Mouse (Mus musculus) monocyte, adult 2 months (primary cell): Measurements from ENCODE around the gene Mpst.

Experiments used
- DNase-seq, 2 experiments: peaks; one replicate each; pipeline ENCODE4 v3.0.0; 2022; ENCODE audit warnings: low spot score in 2 of 2, low read depth in 1 of 2

Mpst gene

DNA sequence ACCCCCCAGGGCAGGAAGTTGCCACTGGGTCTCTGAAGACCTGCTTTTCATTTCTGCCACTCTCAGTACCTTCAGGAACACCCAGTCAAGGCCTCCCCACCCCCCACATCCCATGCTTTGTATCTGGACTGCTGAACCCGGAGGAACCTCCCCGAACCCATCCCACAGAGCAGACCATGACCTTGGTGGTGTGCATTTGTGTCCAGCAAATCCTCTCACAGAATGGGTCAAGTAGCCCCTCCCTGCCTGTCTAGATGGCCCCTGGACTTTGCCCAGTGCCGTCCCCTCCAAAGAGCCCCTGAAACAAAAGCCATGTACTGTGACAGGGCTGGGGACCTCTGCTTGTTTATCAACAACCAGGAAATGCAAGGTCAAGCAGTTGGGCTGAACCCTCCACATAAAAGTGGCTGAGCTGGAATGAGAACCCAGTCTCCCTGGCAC lies 2.9 kb upstream of the Mpst start:
- no peak for DNase-seq

DNA sequence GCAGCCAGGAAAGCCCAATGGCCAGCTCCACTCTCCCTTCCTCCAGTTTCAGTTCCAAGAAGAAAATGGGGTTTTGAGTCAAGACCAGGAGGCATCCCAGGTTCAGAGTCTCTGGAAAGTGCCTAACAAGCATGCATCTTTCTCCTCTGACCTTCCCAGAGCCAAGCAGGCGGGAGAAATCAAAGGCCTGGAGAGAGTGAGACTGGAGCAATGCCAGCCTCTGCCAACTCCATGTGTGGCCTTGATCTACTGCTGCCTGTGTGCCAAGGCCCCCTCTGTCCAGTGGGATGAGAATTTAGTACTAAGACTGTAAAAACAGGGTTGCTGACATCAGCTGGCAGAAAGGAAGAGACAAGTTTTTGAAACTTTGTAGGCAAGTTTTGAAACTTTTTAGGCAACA lies 2.3 kb upstream of the Mpst start:
- DNase-seq: no peak

DNA sequence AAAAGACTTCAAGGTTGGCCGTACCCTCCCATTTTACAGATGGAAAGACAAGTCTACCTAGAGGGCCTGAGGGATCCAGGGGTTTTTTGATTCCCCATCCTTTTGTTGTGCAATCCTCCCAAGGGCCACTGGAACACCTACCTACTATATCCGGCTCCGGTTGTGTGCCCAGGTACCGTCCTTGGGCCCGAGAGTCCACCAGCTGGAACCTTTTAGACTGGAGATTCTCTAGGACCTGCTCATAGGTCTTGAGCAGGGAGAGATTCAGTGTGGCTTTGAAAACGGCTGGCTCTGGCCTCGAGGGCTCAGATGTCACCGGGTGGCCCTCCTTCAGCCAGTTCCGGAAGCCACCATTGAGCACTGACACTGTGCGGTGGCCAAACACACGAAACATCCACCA lies 1.1 kb upstream of the Mpst start:
- DNase-seq: no peak

DNA sequence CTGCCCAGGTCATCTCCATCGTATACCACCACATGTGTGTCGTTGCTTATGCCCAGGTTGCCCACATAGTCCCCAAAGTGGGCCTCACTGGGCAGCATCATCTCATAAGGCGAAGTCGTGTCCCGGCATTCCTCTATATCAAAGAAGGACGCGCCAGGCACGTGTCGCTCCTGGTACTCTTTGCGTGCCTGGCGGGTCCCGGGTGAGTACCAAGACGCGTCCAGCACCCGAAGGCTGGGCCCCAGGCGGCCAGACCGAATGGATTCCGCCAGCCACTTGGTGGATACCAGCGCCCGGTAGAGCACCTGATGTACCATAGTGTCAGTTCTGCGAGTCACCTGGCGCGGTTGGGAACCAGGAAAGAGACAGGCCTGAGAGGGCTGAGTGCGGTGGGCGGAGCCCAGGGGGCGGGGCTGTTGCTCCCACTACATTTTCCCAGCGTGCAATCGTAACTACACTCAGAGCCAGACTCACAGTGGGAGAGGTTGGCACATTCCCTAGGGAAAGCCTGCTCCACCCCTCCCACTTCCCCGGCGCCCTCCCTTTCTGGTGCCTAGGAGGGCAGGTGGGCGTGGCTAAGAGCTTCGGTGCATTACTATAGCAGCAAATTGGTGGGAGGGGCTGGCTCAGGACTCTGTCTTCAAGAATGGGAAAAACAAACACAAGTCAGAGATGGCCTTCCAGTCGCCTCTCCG lies 552 bp upstream of the Mpst start, which contains the start of gene Tst:
Gene Tst (minus strand): TSS at position 391 of the 695 bp plus-strand sequence.
- peak in 1 of 2 experiments; percentile 40 for DNase-seq

DNA sequence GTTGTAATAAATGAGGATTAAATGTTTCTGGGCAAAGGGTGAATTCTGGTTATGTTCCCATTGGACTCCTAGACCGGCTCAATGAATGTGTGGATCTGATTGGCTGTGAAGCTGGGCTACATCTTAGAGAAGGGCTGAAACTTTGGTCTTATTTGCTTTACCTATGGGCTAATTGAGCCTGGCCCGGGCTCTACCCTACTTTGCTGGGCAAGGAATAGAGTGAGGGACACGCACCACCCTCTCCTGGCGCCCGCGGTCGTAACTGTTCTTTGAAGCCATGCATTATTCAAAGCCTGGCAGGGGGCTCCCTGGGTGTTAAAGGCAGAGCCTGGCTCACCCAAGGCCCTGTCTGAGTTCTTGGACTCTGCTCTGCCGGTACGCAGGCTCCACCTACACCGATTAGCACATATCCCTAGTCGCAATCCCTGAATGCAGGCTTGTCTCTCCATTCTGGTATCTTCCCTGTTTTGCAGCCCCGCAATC lies 3.4 kb downstream of the Mpst start:
- DNase-seq: no peak

DNA sequence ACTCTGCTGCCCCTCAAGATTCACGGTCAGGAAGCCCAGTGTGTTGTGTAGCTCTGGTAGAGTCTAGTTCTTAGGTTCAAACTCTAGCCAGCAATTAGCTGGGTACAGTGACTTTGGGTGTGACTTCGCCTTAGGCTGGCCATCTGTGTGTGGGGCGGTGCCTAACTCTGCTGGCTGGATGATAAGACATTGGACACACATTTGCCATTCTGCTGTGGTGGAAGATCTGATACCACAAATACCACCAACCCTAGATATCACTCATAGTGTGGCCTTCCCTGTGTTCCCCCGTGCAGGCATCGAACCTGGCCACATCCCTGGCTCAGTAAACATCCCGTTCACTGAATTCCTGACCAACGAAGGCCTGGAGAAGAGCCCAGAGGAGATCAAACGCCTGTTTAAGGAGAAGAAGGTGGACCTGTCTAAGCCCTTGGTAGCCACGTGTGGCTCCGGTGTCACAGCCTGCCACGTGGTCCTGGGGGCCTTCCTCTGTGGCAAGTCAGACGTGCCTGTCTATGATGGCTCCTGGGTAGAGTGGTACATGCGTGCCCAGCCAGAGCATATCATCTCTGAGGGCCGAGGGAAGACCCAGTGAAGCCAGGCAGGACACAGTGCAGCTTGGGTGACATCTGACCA lies 7.0 kb downstream of the Mpst start:
- no peak for DNase-seq

DNA sequence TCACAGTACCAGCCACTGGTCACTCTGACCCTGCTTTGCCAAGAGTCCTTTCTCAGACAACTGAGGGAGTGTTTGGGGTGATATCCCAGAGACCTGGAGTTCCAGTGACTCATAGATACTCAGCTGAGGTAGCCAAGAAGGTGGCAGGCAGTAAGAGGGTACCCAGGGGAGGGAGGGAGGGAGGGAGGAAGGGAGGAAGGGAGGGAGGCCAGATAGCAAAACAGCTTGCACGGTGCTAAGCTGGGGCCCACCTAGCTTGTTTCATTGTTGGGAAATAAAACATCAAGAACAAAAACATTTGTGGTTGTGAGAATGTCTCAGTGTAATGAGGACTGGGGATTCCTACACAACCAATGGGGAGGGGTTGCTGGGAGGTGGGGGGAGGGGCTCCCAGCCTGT lies 7.5 kb downstream of the Mpst start:
- no peak for DNase-seq

DNA sequence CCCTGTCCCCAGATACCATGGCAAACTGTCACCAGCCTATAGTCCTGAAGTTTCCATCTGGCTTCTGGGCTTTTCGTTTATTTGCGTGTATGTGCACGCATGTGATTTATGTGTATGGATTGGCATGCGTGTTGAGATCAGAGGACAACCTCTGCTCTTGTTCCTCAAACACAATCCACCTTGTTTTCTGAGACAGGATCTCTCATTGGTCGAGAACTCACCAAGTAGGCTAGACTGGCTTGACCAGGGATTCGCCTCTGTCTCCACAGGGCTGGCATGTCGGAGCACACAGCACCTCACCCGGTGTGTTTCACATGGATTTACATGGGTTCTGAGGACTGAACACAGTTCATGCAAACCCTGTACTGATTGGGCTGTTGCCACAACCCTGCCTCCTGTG lies 7.9 kb downstream of the Mpst start:
- no peak for DNase-seq

DNA sequence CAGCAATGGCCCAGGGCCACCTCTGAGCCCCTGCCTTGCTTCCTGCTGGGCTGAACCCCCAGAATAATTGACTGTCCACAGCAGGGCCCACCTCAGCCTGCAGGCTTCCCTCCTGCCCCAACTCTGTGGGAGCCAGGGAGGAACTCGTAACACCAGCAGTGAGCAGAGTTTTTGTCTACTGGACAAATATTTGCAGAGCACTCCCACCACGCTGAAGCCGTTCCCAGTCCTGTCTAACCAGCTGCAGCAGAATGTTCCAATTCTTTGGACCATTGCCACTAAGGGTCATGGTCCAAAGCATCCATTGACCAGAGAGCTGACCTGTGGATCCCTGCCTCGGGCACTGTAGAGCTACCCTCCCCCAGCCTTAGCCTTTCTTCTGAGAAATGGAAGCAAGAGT lies 10.7 kb downstream of the Mpst start:
- no peak for DNase-seq

DNA sequence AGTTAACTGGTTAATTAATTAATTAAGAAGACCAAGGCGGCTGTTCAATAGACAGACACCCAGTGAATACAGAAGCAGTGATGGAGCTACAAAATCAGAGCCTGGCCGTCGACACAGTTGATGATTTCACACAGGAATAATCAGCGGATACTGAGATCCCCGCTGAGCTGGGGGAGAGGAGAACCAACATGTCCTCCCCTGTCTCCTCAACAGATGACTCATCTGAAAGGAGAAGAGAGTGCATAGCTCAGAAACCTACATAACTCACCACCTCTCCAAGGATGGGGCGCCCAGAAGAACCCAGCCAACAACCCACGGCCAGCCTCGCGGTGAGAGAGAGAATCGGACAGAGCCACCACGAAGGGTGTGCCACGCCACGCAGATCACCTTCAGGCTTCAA lies 14.2 kb downstream of the Mpst start:
- DNase-seq: no peak

DNA sequence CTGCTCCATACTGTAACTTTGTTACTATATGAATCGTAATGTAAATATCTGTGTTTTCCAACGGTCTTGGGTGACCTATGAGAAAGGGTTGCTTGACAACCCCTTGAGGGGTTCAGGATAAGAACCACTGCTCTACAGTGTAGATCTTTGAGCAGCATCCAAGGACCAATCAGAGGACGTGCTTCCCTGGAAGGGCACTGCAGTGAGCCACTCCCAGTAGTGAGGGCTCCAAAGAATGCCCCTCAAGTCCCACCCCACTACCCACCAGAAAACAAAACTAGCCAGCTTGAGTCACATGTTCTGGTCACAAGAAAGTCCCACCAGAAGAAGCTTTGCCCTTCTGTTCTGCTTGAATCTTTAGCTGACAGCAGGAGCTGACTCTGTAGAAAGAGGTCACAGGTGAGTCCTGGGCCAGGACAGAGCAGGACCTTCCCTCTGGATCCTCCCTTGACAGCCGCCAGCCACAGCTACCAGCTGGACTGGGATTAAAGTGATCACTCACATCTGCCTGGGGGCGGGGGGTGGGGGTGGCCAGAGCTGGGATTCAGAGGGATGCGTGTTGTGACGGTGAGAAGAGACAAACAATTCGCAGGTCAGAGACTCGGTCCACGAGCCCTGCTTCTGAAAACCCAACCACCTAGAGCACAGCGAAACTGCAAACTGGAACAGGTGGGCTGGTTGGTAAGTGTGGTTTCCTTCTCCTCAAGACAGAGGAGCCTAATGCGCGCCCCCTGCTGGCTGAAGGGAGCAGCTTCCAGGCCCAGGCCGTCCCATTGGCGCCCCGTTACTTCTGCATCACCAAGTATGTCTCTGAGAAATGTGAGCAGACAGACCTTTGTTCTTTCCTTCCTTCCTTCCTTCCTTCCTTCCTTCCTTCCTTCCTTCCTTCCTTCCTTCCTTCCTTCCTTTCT lies 16.1 kb downstream of the Mpst start:
- DNase-seq: peak in 1 of 2 experiments; percentile 79

DNA sequence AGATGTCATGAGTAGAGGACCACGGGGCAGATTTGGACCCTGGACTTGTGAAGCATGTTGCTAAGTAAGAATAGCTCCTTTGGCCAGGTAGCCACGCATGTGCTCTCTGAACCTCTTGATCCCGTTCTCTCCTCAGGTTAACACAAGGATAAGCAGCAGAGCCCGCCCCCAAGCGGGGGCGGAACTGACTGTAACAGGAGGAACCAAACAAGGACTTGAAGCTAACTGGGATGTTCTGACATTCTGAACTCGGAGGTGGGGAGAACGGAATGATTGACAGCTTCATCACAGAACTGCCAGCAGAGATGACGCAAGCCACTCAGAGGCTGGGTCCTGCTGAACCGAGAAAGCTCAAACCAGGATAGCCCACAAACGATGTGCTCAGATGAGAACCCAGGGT lies 18.3 kb downstream of the Mpst start:
- DNase-seq: no peak

DNA sequence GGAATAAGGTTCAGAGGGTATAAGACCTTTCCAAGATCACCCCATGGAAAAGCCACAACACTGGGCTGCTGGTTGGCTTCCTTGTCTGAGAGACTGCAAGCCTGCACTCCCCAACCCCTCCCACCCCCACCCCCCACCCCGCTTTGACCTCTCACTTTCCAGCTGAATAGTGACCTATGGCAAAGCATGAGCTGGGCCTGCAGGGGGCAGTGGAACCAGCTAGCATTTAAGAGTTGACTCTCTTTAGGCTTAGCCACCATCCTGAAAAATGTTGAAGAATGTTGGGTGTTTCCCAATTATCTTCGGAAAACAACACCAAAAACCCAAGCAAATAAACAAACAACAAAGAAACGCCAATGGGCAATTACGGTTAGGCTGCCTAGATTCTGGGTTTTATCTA lies 19.0 kb downstream of the Mpst start:
- no peak for DNase-seq

DNA sequence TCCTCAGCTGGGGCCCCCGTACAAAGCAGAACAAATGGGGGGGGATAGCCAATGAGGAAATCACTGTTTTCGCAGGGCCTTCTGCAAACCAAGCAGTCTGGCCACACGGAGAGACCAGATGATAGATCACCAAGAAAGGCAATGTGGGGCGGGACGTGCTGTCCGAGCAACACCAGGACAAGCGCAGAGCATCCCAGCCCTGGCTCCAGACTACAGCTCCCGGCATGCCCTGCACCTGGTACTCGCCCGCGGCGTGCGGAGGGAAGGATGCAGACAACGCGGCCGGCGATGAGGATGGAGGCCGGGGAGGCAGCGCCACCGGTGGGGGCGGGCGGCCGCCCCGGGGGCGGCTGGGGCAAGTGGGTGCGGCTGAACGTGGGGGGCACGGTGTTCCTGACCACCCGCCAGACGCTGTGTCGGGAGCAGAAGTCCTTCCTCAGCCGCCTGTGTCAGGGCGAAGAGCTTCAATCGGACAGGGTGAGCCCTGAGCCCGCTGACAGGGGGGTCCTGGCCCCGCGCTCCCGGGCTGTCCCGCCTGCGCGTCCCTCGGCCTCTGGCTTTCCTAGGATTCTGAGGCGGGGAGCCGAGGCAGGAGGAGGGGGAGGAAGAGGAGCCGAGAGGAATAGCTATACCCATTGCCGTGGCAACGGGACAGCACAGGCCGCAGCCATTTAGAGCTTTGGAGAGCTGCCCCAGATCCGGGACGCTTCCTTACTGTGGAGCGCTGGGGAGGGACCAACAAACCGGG lies 22.3 kb downstream of the Mpst start, which contains the start of gene Kctd17:
Gene Kctd17 (plus strand): TSS at position 174 of the 748 bp plus-strand sequence.
- DNase-seq: no peak

DNA sequence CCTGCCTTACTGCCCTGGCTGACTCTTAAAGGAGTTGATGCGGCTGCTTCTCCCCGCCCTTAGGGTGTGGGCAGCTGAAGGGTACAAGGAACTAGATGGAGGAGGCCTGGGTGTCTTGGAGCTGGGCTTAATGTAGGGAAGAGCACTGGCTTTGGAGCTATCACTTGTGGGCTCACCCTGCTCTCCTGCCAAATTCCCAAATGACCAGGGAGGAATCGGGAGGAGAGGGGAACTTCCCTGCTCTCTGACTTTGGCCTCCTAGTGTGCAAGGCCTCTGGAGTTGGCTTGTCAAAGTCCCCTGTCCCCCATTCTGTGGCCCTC lies 22.9 kb downstream of the Mpst start:
- no peak for DNase-seq

DNA sequence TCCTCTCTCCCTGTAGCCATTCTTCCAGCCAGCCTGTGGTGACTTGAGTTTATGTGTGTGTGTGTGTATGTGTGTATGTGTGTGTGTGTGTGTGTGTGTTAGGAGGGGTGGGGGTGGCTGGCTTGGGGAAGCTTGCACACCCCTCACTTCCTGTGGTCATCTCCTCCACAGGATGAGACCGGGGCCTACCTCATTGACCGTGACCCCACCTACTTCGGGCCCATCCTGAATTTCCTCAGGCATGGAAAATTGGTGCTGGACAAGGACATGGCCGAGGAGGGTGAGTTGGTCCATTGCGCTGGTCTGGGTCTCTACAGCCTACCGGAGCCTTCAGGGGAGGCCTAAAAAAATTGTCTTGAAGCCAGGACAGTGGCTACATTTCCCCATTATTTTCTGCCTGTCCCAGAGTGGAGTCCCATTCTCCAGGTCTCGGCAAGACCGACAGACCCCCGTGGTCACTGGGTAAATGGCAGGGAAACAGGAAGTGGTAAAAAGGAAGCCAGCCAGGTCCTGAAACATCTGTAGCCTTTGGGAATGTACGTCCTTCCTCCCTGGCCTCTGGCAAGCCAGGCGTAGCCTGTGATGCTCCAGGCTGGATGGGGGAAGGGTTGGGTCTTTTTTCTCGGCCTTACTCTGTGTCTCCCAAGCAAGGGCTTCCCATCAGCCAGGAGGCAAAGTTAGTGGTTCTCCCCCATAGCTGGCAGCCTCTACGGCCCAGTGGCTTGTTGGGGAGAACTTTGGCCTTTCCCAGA lies 23.8 kb downstream of the Mpst start:
- no peak for DNase-seq

DNA sequence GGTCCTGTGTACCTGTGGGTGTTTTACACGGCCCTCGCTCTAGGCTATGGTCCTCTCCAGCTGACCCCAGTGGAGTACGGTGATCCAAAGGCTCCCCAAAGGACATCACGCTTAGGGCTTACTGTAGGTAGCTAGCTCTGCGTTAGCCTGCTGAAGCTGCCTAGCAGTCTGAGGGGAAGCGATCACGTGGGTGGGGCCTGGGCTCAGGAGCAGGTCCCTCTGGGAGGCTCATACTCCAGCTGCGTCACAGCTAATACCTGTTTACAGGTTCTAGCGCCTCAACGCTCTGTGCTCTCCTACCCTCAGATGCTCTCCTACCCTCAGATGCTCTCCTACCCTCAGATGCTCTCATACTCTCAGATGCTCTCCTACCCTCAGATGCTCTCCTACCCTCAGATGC lies 24.7 kb downstream of the Mpst start:
- no peak for DNase-seq

DNA sequence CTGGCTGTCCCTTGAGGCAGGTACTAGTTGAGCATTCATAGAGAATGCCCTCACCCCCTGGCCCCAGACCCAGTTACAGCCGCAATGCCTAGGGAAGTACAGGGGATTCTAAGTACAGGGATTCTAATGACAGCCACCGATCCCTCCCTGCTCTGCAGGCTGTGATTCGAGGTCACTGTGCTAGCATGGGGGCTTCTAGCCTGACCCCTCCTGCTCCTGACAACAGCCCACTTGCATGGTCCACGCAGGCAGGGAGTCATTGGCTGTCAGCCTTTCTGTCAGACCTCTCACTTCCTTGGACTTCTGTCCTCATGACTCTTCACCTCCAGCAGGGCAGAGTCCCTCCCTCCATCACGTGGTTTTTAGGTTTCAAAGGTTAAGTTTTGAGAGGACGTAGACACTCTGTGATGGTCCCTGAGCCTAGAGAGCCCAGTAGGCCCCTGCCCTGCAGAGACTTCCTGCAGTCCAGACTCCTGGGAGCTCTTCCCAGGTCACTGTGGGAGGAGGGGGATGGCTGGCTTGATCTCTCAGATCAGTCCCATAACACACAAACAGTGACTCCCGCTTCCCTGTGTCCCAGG lies 25.4 kb downstream of the Mpst start:
- DNase-seq: no peak

DNA sequence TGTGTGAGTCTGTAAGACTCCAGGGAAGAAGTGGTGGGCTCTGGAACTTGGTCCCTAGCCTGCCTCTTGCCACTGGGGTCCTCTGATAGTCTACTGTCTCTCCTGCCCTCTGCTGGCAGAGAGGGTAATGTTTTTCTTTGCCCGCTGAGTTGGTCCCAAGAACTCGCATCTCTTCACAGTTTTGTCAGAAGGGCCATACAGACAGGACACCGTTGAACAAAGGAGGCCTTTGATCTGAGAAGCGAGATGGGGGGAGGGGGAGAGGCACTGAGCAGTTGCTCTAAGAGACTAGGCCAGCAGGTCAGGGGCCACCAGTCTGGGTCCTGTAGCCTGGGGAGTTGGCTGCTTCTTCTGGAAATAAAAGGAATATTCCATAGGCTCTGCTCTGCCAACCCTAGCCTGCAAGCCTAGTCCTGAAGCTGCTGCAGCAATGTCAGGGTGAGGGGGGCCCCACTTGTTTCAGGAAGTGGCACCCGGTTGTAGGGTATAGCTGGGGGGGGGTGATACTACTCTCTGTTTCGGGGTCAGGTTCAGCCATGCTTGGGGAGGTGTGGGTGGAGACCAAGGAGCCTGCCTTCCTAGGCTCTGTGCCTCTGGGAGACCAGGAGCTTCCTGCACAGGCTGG lies 28.8 kb downstream of the Mpst start:
- DNase-seq: no peak

DNA sequence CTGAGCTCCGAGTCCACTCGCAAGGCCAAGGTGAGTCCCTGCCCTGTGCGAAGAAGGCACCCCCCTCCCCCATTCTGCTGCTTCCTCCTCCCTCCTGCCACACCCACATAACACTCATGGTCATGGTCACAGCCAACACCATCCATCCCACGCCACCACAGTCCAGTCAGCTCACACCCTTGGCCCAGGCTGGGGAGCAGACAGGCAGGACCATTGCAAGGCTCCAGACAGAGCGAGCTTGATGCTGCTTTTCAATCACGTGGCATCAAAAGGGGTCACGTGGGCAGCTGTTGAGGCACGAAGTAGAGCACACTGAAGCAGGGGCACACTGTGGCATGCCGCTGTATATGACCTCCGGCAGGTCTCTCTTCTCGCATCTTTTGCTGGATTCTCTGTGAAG lies 29.5 kb downstream of the Mpst start:
- DNase-seq: no peak
